Mouse (Mus musculus) brain, embryonic 14.5 days (tissue): ENCODE measurements around the gene Rcn2. TPM values are rescaled to one million over a fixed set of nuclear protein-coding genes. Genes with fewer than 3 reads are reported as not detected.

Source experiments
- DNase-seq: peaks from one replicate; pipeline ENCODE4 v3.0.0-alpha.2; 2011; ENCODE audit warnings: low read depth
- CTCF ChIP-seq: fragments of 200-500 bp; IDR thresholded peaks from 2 replicates; pipeline ENCODE4 v1.5.1; 2012; ENCODE audit warnings: inconsistent platforms, mild to moderate bottlenecking, moderate library complexity, borderline replicate concordance; ENCODE audit not compliant: insufficient read depth, insufficient read length; ENCODE audit errors: extremely low read depth
- POLR2A ChIP-seq: fragments of 200-500 bp; IDR thresholded peaks from 2 replicates; pipeline ENCODE4 v1.6.1; 2012; ENCODE audit warnings: mild to moderate bottlenecking, inconsistent platforms, borderline replicate concordance; ENCODE audit not compliant: poor library complexity, insufficient read depth, insufficient read length, severe bottlenecking; ENCODE audit errors: extremely low read depth
- polyA plus RNA-seq: library from polyadenylated mRNA; depleted of rRNA; stranded (reverse); fragments of >200 nt; gene quantifications from 2 replicates; pipeline ENCODE4 v1.2.3, GENCODE M21; 2012

Gene Rcn2
- polyA plus RNA-seq, 1 experiment: 154 TPM

DNA sequence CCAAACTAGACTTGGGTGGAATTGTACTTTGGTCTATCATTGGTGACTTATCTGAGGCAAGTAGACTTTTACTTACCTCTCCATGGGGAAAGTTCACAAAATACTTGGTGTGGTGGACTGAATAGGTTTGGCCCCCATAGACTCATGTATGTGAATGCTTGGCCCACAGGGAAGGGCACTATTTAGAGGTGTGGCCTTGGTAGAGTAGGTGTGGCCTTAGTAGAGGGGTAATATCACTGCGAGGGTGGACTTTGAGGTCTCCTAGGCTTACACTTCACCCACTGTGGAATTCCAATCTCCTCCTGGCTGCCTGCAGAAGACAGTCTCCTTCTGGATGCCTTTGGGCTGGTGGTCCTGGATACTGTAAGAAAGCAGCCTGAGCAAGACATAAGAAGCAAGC, 27.0 kb downstream of the Rcn2 start:
- DNase-seq: no peak

GRCm38 (mm10) chr9:56072861-56073260, 31.2 kb downstream of the Rcn2 start:
- DNase-seq: no peak
- no peak for TF ChIP-seq POLR2A
- TF ChIP-seq CTCF: no peak

More for the DNA sequence above, 27.0 kb downstream of the Rcn2 start:
- TF ChIP-seq CTCF: no peak

- no peak for DNase-seq
- TF ChIP-seq CTCF: no peak
- no peak for TF ChIP-seq POLR2A
Observed at GRCm38 (mm10) chr9:56074863-56075262, 33.2 kb downstream of the Rcn2 start.

GRCm38 (mm10) chr9:56075264-56075663, 33.6 kb downstream of the Rcn2 start:
- TF ChIP-seq POLR2A: no peak
- TF ChIP-seq CTCF: peak; percentile 72; the same call in 1 of the 2 replicates
- DNase-seq: peak; percentile 91

- TF ChIP-seq POLR2A: no peak
- no peak for TF ChIP-seq CTCF
- DNase-seq: peak; percentile 35
Observed at GRCm38 (mm10) chr9:56075901-56076620, 34.4 kb downstream of the Rcn2 start.

DNA sequence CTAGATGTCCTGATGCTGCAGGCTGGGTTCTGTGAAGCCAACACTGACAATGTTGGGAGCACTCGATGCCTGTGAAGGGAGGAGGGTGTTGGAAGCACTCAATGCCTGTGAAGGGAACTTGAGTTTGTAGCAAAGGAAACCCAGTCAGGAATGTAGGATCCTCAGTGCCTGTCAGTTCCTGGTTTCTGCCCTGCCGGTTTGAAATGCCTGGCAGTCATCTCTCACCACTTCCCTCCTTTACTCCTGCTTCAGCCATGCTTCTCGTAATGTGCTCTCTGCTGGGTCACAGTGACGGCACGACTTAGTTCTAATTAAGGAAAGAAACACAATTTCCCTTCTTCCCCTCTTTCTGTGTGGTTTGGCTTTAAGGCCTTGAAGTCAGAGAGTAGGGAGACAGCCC, 37.9 kb downstream of the Rcn2 start:
- DNase-seq: no peak

DNA sequence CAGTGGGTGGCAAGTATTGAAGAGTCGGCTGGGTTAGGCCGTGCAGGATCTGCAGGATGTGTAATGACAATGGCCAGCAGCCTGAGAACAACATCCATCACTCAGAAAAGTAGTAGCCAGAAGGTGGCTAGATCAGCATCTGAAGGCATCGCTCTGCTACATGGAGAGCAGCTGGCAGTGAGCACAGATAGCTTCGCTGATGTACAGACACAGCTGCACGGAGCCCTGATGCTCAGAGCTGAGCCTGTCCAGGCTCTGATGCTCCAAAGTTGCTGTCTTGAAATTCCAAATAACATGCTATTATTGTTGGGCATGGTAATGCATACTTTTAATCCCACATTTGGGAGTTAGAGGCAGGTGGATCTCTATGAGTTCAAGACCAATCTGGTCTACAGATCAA, 44.9 kb downstream of the Rcn2 start:
- TF ChIP-seq CTCF (no peak), POLR2A (no peak)
- no peak for DNase-seq

More for the DNA sequence above, 37.9 kb downstream of the Rcn2 start:
- TF ChIP-seq CTCF (no peak), POLR2A (no peak)

DNA sequence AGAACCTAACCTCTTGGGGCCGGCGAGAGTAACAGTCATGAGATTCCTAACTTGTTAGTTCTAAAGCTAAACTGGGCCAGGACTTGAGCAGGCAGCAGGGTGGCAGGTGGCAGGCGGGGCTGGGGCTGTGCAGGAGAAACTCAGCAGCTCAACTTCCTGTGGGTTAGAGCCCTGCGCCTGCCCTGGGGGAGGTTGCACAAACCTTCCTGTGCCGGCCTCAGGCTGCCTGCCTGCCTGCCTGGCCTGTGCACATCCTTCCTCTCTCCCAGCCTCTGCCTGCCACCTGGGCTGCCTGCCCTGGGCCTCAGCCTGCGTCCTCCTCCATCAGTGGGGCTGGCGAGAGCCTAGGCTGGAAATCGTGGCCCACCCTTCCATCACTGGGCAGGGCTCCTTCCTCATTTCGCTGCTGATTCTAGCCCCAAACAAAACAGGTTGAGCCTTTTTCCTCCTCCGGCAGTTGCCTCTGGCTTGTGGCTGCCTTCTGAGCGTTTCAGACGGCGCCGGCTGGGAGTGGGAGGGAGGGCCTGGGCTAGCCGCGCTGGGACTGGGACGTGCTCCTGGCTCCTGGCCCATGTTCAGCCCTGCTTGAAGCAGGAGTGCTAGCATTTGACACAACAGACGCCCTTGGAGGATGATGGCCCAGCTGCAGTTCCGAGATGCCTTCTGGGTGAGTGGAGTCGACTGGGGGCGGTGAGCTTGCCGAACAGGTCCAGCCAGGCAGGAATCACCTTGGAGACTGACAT, 48.3 kb downstream of the Rcn2 start, which contains the start of gene Pstpip1:
Pstpip1 (plus strand) TSS at position 185 of the 743 bp plus-strand sequence.
- DNase-seq: peak; percentile 90
- TF ChIP-seq CTCF (no peak), POLR2A (no peak)

- no peak for DNase-seq
- TF ChIP-seq POLR2A: no peak
- TF ChIP-seq CTCF: no peak
Observed at GRCm38 (mm10) chr9:56090546-56091225, 49.0 kb downstream of the Rcn2 start.

- DNase-seq: no peak
- TF ChIP-seq CTCF: peak; percentile 18; the same call in 1 of the 2 replicates
- no peak for TF ChIP-seq POLR2A
Observed at GRCm38 (mm10) chr9:56092102-56092501, 50.5 kb downstream of the Rcn2 start.

DNA sequence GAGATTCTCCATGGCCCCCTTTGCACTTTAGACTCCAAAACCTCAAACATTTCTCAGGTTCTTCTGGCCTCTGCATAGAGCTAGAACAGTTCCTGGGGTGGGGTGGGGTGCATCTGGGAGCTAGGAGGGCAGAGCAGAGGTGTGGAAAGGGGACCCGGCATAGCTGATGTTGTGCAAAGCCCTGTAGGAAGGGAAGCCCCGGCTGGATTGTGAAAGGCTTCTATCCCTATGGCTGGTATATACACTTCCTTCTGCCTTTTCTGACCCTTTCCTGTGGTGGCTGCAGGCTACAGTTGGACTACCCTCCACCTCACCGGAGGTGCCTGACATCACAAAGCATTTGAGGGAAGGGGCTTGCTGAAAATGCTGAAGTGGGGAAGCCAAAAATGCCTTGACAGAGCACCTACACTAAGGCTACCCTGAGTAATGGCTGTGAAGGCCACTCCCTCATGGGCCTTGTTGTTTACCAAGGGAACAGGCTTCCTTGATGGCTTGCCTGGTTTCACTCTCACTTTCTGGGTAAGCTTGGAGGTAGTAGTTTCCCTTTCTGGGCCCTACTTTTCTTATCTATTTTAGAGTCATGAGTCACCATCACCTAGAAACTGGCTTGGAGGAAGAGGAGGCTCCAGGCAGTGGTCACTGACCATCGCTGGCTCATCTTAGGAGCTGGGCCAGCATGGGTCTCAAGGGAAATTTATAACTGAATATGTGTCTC, 56.1 kb downstream of the Rcn2 start:
- TF ChIP-seq POLR2A (no peak), CTCF (no peak)
- DNase-seq: no peak
